Mouse (Mus musculus) thymus, adult 2 months (tissue): ENCODE results near the gene Ncam2.

ENCODE experiments used
- CTCF ChIP-seq: fragments of 200-500 bp; IDR thresholded peaks from 2 replicates; pipeline ENCODE4 v1.5.1; 2012; ENCODE audit warnings: mild to moderate bottlenecking, control low read depth, low read length, moderate library complexity, borderline replicate concordance; ENCODE audit not compliant: control insufficient read depth, poor library complexity, insufficient read depth; ENCODE audit errors: extremely low read depth
- POLR2A ChIP-seq: fragments of 200-500 bp; IDR thresholded peaks from 2 replicates; pipeline ENCODE4 v1.6.1; 2012; ENCODE audit warnings: mild to moderate bottlenecking, low read length, control low read depth, moderate library complexity; ENCODE audit not compliant: control insufficient read depth, poor library complexity, insufficient read depth; ENCODE audit errors: extremely low read depth

GRCm38 (mm10) chr16:81481058-81481457 lies 280.6 kb downstream of the Ncam2 start:
- TF ChIP-seq CTCF: no peak
- TF ChIP-seq POLR2A: no peak
